Comparison of ENCODE assay signal across 9 mouse cellular contexts in genomic region chr6:93733800-93734199, GRCm38 (mm10).
"Had no signal": no experiment of that assay in that cellular context is flagged by ENCODE, and none has a peak within 500 bp of the region (broad histone marks: within the 10 kb centered on the region; RNA-seq: fewer than 3 reads in every experiment).

No protein-coding gene starts in this region.

- H3K27ac ChIP-seq: limb, embryonic 13.5 days; liver, embryonic 14.5 days; midbrain, embryonic 13.5 days; neural tube, embryonic 15.5 days had no signal

- H3K4me3 ChIP-seq: limb, embryonic 13.5 days; midbrain, embryonic 13.5 days; myocyte; neural tube, embryonic 15.5 days had no signal

- DNase-seq: kidney, adult 8-10 months; kidney, postnatal 25 days; lung, adult 18-20 months; thymus, postnatal 4 days had no signal
